Mouse (Mus musculus) forebrain, embryonic 16.5 days (tissue): ENCODE measurements around the gene Lrrc28. TPM values are rescaled to one million over a fixed set of nuclear protein-coding genes. Genes with fewer than 3 reads are reported as not detected.

Source experiments
- ATAC-seq: fragments of 200-750 bp; cut with Nextera tagmentation; 2 replicates; pipeline ENCODE4 v1.8.0; 2017; ENCODE audit warnings: mild to moderate bottlenecking, moderate library complexity
- H3K27ac ChIP-seq: fragments of 300-500 bp; sonication (generic); 2 replicates; pipeline ENCODE4 v1.5.1; 2014; ENCODE audit warnings: low read length, control low read depth
- H3K27me3 ChIP-seq: fragments of 300-500 bp; sonication (generic); replicated peaks from 2 replicates; pipeline ENCODE4 v1.6.1; 2014; ENCODE audit warnings: low read length; ENCODE audit not compliant: control insufficient read depth, insufficient read depth
- H3K36me3 ChIP-seq: fragments of 300-500 bp; sonication (generic); 2 replicates; pipeline ENCODE4 v1.6.1; 2014; ENCODE audit not compliant: control insufficient read depth, insufficient read depth
- H3K4me1 ChIP-seq: fragments of 300-500 bp; sonication (generic); replicated peaks from 2 replicates; pipeline ENCODE4 v1.6.1; 2014; ENCODE audit warnings: low read length; ENCODE audit not compliant: control insufficient read depth, insufficient read depth
- H3K4me2 ChIP-seq: fragments of 300-500 bp; sonication (generic); 2 replicates; pipeline ENCODE4 v1.6.1; 2014; ENCODE audit warnings: mild to moderate bottlenecking, low read length, control low read depth
- H3K4me3 ChIP-seq: fragments of 300-500 bp; sonication (generic); replicated peaks from 2 replicates; pipeline ENCODE4 v1.5.1; 2014; ENCODE audit warnings: mild to moderate bottlenecking, low read length, control low read depth
- H3K9ac ChIP-seq: fragments of 300-500 bp; sonication (generic); replicated peaks from 2 replicates; pipeline ENCODE4 v1.6.1; 2014; ENCODE audit warnings: low read depth, low read length, control low read depth
- H3K9me3 ChIP-seq: fragments of 300-500 bp; sonication (generic); 2 replicates; pipeline ENCODE4 v1.6.1; 2016; ENCODE audit warnings: low read length; ENCODE audit not compliant: control insufficient read depth
- WGBS: fragments of 180-500 bp; shearing (Covaris S2); extraction: QIAGEN DNeasy Blood & Tissue Kit; methylation state at CpG from one replicate; pipeline ENCODE4 v1.1.7; 2014; 5-methylcytosine and 5-hydroxymethylcytosine counted together
- polyA plus RNA-seq: library from polyadenylated mRNA; unstranded; fragments of >200 nt; fragmentation: Nextera tagmentation; extraction: Ambion mirVana; gene quantifications from 2 replicates; pipeline ENCODE4 v1.2.1, GENCODE M21; 2015

The Lrrc28 gene
- polyA plus RNA-seq, 1 experiment from 2014 or later = 31.9 TPM

DNA sequence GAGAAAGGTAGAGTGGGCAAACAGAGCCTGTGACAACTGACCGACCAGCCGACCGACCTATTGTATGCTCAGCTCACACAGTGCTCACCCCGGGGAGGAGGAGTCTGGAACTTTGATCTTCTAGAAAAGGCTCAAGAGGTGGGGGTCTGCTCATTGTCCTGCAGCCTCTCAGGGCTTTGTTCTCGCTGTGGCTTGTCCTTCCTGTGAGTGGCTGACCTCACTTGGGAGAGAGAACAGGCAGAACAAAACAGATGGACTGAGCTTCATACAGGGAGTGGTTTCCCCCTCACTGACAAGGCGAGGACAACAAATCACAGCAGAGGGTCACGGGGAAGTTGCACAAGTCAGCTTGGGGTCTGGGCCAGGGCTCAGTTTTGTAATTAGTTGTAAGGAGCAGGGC is 181.5 kb downstream of the Lrrc28 start:
- H3K27me3 ChIP-seq = no peaks in the 10 kb centered on the region
- H3K9ac ChIP-seq = no peak overlapping the region
- H3K9me3 ChIP-seq = no peaks in the 10 kb centered on the region
- 15% methylated on average over 7 of the region's 7 CpGs for WGBS
- H3K4me1 ChIP-seq = peaks cover 13% of the 10 kb centered on the region
- H3K4me2 ChIP-seq = no peak overlapping the region
- no peak overlapping the region for H3K27ac ChIP-seq
- H3K4me3 ChIP-seq = no peak overlapping the region
- no peak for ATAC-seq
- H3K36me3 ChIP-seq = no peaks in the 10 kb centered on the region

Other genes starting within 250 kb of the Lrrc28 start
- 8.4 and 10.6 TPM in 2 replicates for gene Ttc23, start 2.1 kb upstream of the Lrrc28 start, polyA plus RNA-seq
- gene Synm, start 114.5 kb upstream of the Lrrc28 start, polyA plus RNA-seq = 5.1 and 5.7 TPM in 2 replicates